Mouse (Mus musculus) ZHBTc4 (cell line): ENCODE results near the gene Tppp3.

Source experiments
- DNase-seq: peaks from one replicate; pipeline ENCODE4 v3.0.0-alpha.2; 2011; ENCODE audit warnings: low read depth, low spot score

The Tppp3 gene

GRCm38 (mm10) chr8:105433021-105433420 lies 38.3 kb downstream of the Tppp3 start:
- DNase-seq = no peak

GRCm38 (mm10) chr8:105431743-105432515 lies 39.4 kb downstream of the Tppp3 start:
- peak; percentile 77 for DNase-seq

GRCm38 (mm10) chr8:105426878-105427277 lies 44.4 kb downstream of the Tppp3 start:
- no peak for DNase-seq

- no peak for DNase-seq
Measured at GRCm38 (mm10) chr8:105422006-105422405, 49.3 kb downstream of the Tppp3 start.

- DNase-seq = no peak
Measured at GRCm38 (mm10) chr8:105419800-105420199, 51.5 kb downstream of the Tppp3 start.

- peak; percentile 34 for DNase-seq
Measured at GRCm38 (mm10) chr8:105418992-105419391, 52.3 kb downstream of the Tppp3 start.
